Mouse (Mus musculus): ENCODE results near the gene Rac3. TPM values are rescaled to one million over a fixed set of nuclear protein-coding genes. Genes with fewer than 3 reads are reported as not detected.
"Not testable (repeated sequence)": the region's sequence is repeated elsewhere in the genome, so short reads cannot be mapped to it uniquely, and the experiment has no call there.

Gene Rac3
- total RNA-seq (2018; cell fraction: chromatin; rRNA removed): 1 to 10 TPM in 19 of 26 experiments, under 1 TPM in 1, not detected in 6; 0.86 to 7.7 (median 3.2) TPM
- 10 to 100 TPM in 1 of 26 experiments, 1 to 10 TPM in 25; 2.1 to 10.9 (median 6.8) TPM for total RNA-seq (2018; cell fraction: cytosol; rRNA removed)
- 1 to 10 TPM in 24 of 26 experiments, not detected in 2; 1.1 to 5.9 (median 2.3) TPM for total RNA-seq (2018; cell fraction: nucleus; rRNA removed)
- 5.4 to 14.4 TPM (median 7.5 TPM) in 3 replicates for polyA plus RNA-seq (2018)

GRCm38 (mm10) chr11:120721124-120722066 lies at the start of gene Rac3:
Gene Rac3, plus strand, starts transcription at chr11:120721470.
- Histone ChIP-seq H3K79me2 (ENCODE audit: inconsistent target) (no peaks in the 10 kb centered on the region), H3K36me3 (ENCODE audit: inconsistent target) (peaks cover 34% of the 10 kb centered on the region), H3K27ac (no peak within 1 kb of the TSS), H3K4me3 (ENCODE audit: inconsistent target) (no peak within 1 kb of the TSS)
- WGBS (ENCODE audit: missing documents): 2% methylated on average over 80 of the region's 90 CpGs

- WGBS (ENCODE audit: missing documents): under 1% methylated on average over 82 of the region's 83 CpGs
- peak within 1 kb of the TSS; percentile 74 for H3K4me3 ChIP-seq (ENCODE audit: inconsistent target)
- peaks cover 32% of the 10 kb centered on the region; the same call in 1 of the 2 replicates for H3K79me2 ChIP-seq (ENCODE audit: inconsistent target)
- H3K36me3 ChIP-seq (ENCODE audit: inconsistent target): peaks cover 3% of the 10 kb centered on the region; the same call in 1 of the 2 replicates
- peak within 1 kb of the TSS; percentile 88 for H3K27ac ChIP-seq
Observed at GRCm38 (mm10) chr11:120672687-120673593, 48.3 kb upstream of the Rac3 start, which contains the start of gene Aspscr1. Gene Aspscr1, plus strand, starts transcription at chr11:120672973.

- 24% methylated on average over 10 of the region's 12 CpGs for WGBS (ENCODE audit: missing documents)
- H3K36me3 ChIP-seq (ENCODE audit: inconsistent target): peaks cover 10% of the 10 kb centered on the region
- H3K79me2 ChIP-seq (ENCODE audit: inconsistent target): peaks cover 32% of the 10 kb centered on the region; the same call in 1 of the 2 replicates
- peak overlapping the region; percentile 88 for H3K27ac ChIP-seq
- peak overlapping the region; percentile 74 for H3K4me3 ChIP-seq (ENCODE audit: inconsistent target)
Observed at GRCm38 (mm10) chr11:120673594-120674122, 47.6 kb upstream of the Rac3 start.

- H3K27ac ChIP-seq; H3K4me3 ChIP-seq (ENCODE audit: inconsistent target): not testable (repeated sequence)
- WGBS (ENCODE audit: missing documents): 100% methylated on average over 1 of the region's 5 CpGs
Observed at GRCm38 (mm10) chr11:120675875-120676274, 45.4 kb upstream of the Rac3 start.

GRCm38 (mm10) chr11:120676951-120677350 lies 44.3 kb upstream of the Rac3 start:
- Histone ChIP-seq H3K4me3 (ENCODE audit: inconsistent target) (no peak overlapping the region), H3K79me2 (ENCODE audit: inconsistent target) (peaks cover 32% of the 10 kb centered on the region; the same call in 1 of the 2 replicates), H3K27ac (no peak overlapping the region), H3K36me3 (ENCODE audit: inconsistent target) (peaks cover 36% of the 10 kb centered on the region)
- 93% methylated on average over 4 of the region's 4 CpGs for WGBS (ENCODE audit: missing documents)

More at GRCm38 (mm10) chr11:120675875-120676274, 45.4 kb upstream of the Rac3 start:
- H3K79me2 ChIP-seq (ENCODE audit: inconsistent target): peaks cover 32% of the 10 kb centered on the region; the same call in 1 of the 2 replicates
- H3K36me3 ChIP-seq (ENCODE audit: inconsistent target): peaks cover 29% of the 10 kb centered on the region

- no peak overlapping the region for H3K27ac ChIP-seq
- H3K4me3 ChIP-seq (ENCODE audit: inconsistent target): no peak overlapping the region
- 73% methylated on average over 3 of the region's 3 CpGs for WGBS (ENCODE audit: missing documents)
- peaks cover 21% of the 10 kb centered on the region; the same call in 1 of the 2 replicates for H3K79me2 ChIP-seq (ENCODE audit: inconsistent target)
- peaks cover 46% of the 10 kb centered on the region for H3K36me3 ChIP-seq (ENCODE audit: inconsistent target)
Observed at GRCm38 (mm10) chr11:120679909-120680308, 41.4 kb upstream of the Rac3 start.

- H3K27ac ChIP-seq: no peak overlapping the region
- H3K4me3 ChIP-seq (ENCODE audit: inconsistent target): no peak overlapping the region
- 85% methylated on average over 5 of the region's 5 CpGs for WGBS (ENCODE audit: missing documents)
- H3K36me3 ChIP-seq (ENCODE audit: inconsistent target): peaks cover 63% of the 10 kb centered on the region
- peaks cover 5% of the 10 kb centered on the region; the same call in 1 of the 2 replicates for H3K79me2 ChIP-seq (ENCODE audit: inconsistent target)
Observed at GRCm38 (mm10) chr11:120682683-120683082, 38.6 kb upstream of the Rac3 start.

GRCm38 (mm10) chr11:120683536-120683935 lies 37.7 kb upstream of the Rac3 start:
- 90% methylated on average over 3 of the region's 3 CpGs for WGBS (ENCODE audit: missing documents)
- no peak overlapping the region for H3K27ac ChIP-seq
- H3K36me3 ChIP-seq (ENCODE audit: inconsistent target): peaks cover 56% of the 10 kb centered on the region
- no peak overlapping the region for H3K4me3 ChIP-seq (ENCODE audit: inconsistent target)
- peaks cover 5% of the 10 kb centered on the region; the same call in 1 of the 2 replicates for H3K79me2 ChIP-seq (ENCODE audit: inconsistent target)

- 100% methylated on average over 2 of the region's 2 CpGs for WGBS (ENCODE audit: missing documents)
- no peak overlapping the region for H3K27ac ChIP-seq
- H3K79me2 ChIP-seq (ENCODE audit: inconsistent target): peaks cover 5% of the 10 kb centered on the region; the same call in 1 of the 2 replicates
- no peak overlapping the region for H3K4me3 ChIP-seq (ENCODE audit: inconsistent target)
- H3K36me3 ChIP-seq (ENCODE audit: inconsistent target): peaks cover 59% of the 10 kb centered on the region
Observed at GRCm38 (mm10) chr11:120684086-120684485, 37.2 kb upstream of the Rac3 start.

GRCm38 (mm10) chr11:120684660-120685059 lies 36.6 kb upstream of the Rac3 start:
- Histone ChIP-seq H3K27ac (no peak overlapping the region), H3K79me2 (ENCODE audit: inconsistent target) (peaks cover 5% of the 10 kb centered on the region; the same call in 1 of the 2 replicates), H3K36me3 (ENCODE audit: inconsistent target) (peaks cover 57% of the 10 kb centered on the region), H3K4me3 (ENCODE audit: inconsistent target) (no peak overlapping the region)
- 89% methylated on average over 2 of the region's 2 CpGs for WGBS (ENCODE audit: missing documents)

- 96% methylated on average over 20 of the region's 20 CpGs for WGBS (ENCODE audit: missing documents)
- H3K4me3 ChIP-seq (ENCODE audit: inconsistent target): no peak overlapping the region
- H3K36me3 ChIP-seq (ENCODE audit: inconsistent target): peaks cover 37% of the 10 kb centered on the region; the same call in 1 of the 2 replicates
- no peak overlapping the region for H3K27ac ChIP-seq
- H3K79me2 ChIP-seq (ENCODE audit: inconsistent target): peaks cover 5% of the 10 kb centered on the region; the same call in 1 of the 2 replicates
Observed at GRCm38 (mm10) chr11:120686650-120687272, 34.5 kb upstream of the Rac3 start.

- H3K79me2 ChIP-seq (ENCODE audit: inconsistent target): peaks cover 2% of the 10 kb centered on the region; the same call in 1 of the 2 replicates
- H3K27ac ChIP-seq: no peak overlapping the region
- H3K4me3 ChIP-seq (ENCODE audit: inconsistent target): no peak overlapping the region
- peaks cover 37% of the 10 kb centered on the region; the same call in 1 of the 2 replicates for H3K36me3 ChIP-seq (ENCODE audit: inconsistent target)
- 42% methylated on average over 3 of the region's 3 CpGs for WGBS (ENCODE audit: missing documents)
Observed at GRCm38 (mm10) chr11:120689365-120689764, 31.9 kb upstream of the Rac3 start.

GRCm38 (mm10) chr11:120692471-120693011 lies 28.7 kb upstream of the Rac3 start:
- Histone ChIP-seq H3K27ac (peak overlapping the region; percentile 16), H3K36me3 (ENCODE audit: inconsistent target) (peaks cover 40% of the 10 kb centered on the region; the same call in 1 of the 2 replicates), H3K79me2 (ENCODE audit: inconsistent target) (no peaks in the 10 kb centered on the region; the same call in 1 of the 2 replicates), H3K4me3 (ENCODE audit: inconsistent target) (no peak overlapping the region)
- WGBS (ENCODE audit: missing documents): 77% methylated on average over 4 of the region's 4 CpGs
